Mouse (Mus musculus) olfactory bulb, adult 2 months (tissue): ENCODE data around the gene Sec14l1.

Experiments
- CTCF ChIP-seq: fragments of 200-500 bp; IDR thresholded peaks from 2 replicates; pipeline ENCODE4 v1.5.1; 2012; ENCODE audit warnings: low read depth, mild to moderate bottlenecking, low read length, moderate library complexity; ENCODE audit not compliant: insufficient read depth
- POLR2A ChIP-seq: fragments of 200-500 bp; IDR thresholded peaks from 2 replicates; pipeline ENCODE4 v1.6.1; 2012; ENCODE audit warnings: mild to moderate bottlenecking, low read depth, low read length, moderate library complexity; ENCODE audit not compliant: insufficient read depth

DNA sequence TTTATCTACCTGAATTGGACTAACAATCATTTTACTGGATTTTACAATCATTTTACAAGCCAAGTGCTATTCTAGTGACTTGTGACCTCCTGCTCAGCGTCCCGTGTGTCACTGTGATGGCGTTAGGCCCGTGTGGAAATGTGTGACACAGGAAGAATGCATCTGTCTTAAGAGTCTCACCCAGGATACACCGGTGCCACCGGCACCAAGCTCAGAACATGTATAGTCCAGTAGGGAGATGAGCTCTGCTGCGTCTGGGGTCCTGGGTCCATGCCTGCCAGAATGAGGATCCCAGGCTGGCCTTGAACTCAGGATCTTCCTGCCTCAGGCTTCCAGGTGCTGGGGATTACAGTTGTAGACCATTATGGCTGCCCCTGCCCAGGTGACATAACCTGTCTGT lies 2.8 kb downstream of the Sec14l1 start:
- TF ChIP-seq CTCF (no peak), POLR2A (no peak)
